Mouse (Mus musculus) heart, embryonic 11.5 days (tissue): ENCODE results near the gene 4931406P16Rik. TPM values are rescaled to one million over a fixed set of nuclear protein-coding genes. Genes with fewer than 3 reads are reported as not detected.
A peak's percentile ranks its signal among the peaks of the same experiment; 100 is the strongest.

Experiments used
- ATAC-seq: fragments of 200-750 bp; cut with Nextera tagmentation; replicated peaks from 2 replicates; pipeline ENCODE4 v1.8.0; 2017; ENCODE audit warnings: moderate library complexity; ENCODE audit not compliant: insufficient number of reproducible peaks, low FRiP score, low TSS enrichment
- H3K27ac ChIP-seq: fragments of 300-500 bp; sonication (generic); 2 replicates; pipeline ENCODE4 v1.5.1; 2014; ENCODE audit warnings: mild to moderate bottlenecking, low read depth, low read length
- H3K27me3 ChIP-seq: fragments of 300-500 bp; sonication (generic); 2 replicates; pipeline ENCODE4 v1.6.1; 2014; ENCODE audit warnings: mild to moderate bottlenecking, low read length, mixed read lengths; ENCODE audit not compliant: control insufficient read depth, insufficient read depth
- H3K36me3 ChIP-seq: fragments of 300-500 bp; sonication (generic); 2 replicates; pipeline ENCODE4 v1.6.1; 2014; ENCODE audit warnings: mild to moderate bottlenecking, low read length, moderate library complexity, mixed read lengths; ENCODE audit not compliant: control insufficient read depth, insufficient read depth
- H3K4me1 ChIP-seq: fragments of 300-500 bp; sonication (generic); 2 replicates; pipeline ENCODE4 v1.6.1; 2014; ENCODE audit warnings: low read length; ENCODE audit not compliant: control insufficient read depth, insufficient read depth
- H3K4me2 ChIP-seq: fragments of 300-500 bp; sonication (generic); 2 replicates; pipeline ENCODE4 v1.6.1; 2014; ENCODE audit warnings: mild to moderate bottlenecking, moderate library complexity
- H3K4me3 ChIP-seq: fragments of 300-500 bp; sonication (generic); 2 replicates; pipeline ENCODE4 v1.5.1; 2014; ENCODE audit warnings: low read depth, low read length
- H3K9ac ChIP-seq: fragments of 300-500 bp; sonication (generic); 2 replicates; pipeline ENCODE4 v1.6.1; 2014; ENCODE audit warnings: mild to moderate bottlenecking, low read depth, low read length, moderate library complexity
- H3K9me3 ChIP-seq: fragments of 300-500 bp; sonication (generic); replicated peaks from 2 replicates; pipeline ENCODE4 v1.6.1; 2016; ENCODE audit warnings: low read length; ENCODE audit not compliant: control insufficient read depth
- WGBS: fragments of 180-500 bp; shearing (Covaris S2); extraction: QIAGEN DNeasy Blood & Tissue Kit; methylation state at CpG from one replicate; pipeline ENCODE4 v1.1.7; 2014; ENCODE audit not compliant: insufficient replicate concordance; 5-methylcytosine and 5-hydroxymethylcytosine counted together
- polyA plus RNA-seq: library from polyadenylated mRNA; unstranded; fragments of >200 nt; fragmentation: Nextera tagmentation; extraction: Ambion mirVana; gene quantifications from 2 replicates; pipeline ENCODE4 v1.2.1, GENCODE M21; 2014

4931406P16Rik gene
- polyA plus RNA-seq, 1 experiment from 2014 or later, result 56.2 TPM

DNA sequence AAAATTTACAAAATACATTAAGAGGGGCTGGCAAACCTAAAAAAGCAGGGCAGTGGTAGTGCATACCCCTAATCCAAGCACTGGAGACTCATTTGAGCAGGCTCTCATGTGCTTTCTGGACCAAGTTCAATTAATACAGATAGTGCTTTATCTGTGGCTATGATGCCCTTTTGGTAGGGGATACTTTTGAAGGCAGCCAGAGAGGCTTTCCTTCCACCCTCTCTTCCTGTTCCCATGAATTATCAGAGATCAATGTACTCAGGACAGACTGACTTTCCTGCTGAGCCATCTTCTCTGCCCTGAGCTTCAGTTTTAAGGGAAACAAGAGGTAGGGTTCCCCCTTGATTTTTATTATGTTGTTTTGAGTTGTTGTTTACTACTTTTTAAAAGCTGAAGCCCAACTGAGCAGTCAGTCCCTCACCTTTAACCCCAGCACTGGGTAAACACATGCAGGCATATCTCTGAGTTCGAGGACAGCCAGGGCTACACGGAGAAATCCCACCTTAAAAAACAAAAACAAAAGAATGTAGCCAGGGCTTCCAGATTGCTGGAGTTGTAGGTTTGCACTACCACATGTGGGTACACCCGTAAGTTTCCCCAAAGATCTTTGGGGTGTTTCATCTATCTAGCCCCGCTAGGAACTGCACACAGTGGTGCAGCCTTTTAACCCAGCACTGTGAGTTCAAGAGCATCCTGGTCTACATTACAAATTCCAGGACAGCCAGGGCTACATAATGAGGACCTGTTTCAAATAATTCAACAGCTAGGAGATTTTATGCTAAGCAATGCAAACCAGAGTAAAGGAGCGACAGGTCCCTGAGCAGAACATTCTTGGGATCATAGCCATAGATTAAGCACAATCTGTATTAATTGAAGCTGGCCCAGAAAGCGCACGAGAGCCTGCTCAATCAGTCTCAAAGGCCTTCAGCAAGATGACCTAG, 80.3 kb downstream of the 4931406P16Rik start:
- Histone ChIP-seq H3K4me3 (peak overlapping the region; percentile 57), H3K4me1 (peaks cover 26% of the 10 kb centered on the region), H3K9me3 (no peaks in the 10 kb centered on the region), H3K4me2 (peak overlapping the region; percentile 84), H3K36me3 (peaks cover 18% of the 10 kb centered on the region), H3K9ac (peak overlapping the region; percentile 73), H3K27ac (peak overlapping the region; percentile 96), H3K27me3 (no peaks in the 10 kb centered on the region)
- no peak for ATAC-seq
- WGBS, result 41% methylated on average over 7 of the region's 7 CpGs

DNA sequence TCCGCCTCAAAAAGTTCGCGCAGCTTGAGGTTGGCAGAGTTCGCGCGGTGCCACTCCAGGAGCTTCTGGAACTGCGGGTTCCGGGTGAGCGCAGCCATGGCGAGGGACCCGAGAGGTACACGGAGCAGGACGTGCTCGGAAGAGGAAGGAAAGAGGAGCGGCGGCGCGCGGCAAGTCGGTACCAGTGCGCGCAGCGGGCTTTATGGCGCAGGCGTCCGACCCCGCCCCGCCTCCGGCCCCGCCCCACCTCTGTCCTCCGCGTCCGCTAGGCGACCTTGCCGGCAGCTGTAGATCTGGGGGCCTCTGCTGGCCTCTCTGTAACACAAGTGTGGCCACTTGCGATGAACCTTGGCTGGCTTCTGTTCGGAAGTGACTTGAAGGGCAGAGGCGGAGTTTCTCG, 83.2 kb downstream of the 4931406P16Rik start, which contains the start of gene Gpi1:
Gene Gpi1 (minus strand): TSS at position 221 of the 400 bp plus-strand sequence.
- peak within 1 kb of the TSS; percentile 92 for H3K9ac ChIP-seq
- H3K27me3 ChIP-seq, result no peaks in the 10 kb centered on the region
- no peaks in the 10 kb centered on the region for H3K9me3 ChIP-seq
- peak within 1 kb of the TSS; percentile 82 for H3K4me3 ChIP-seq
- peak within 1 kb of the TSS; percentile 87 for H3K4me2 ChIP-seq
- ATAC-seq, result peak; percentile 73
- H3K4me1 ChIP-seq, result peaks cover 51% of the 10 kb centered on the region
- H3K27ac ChIP-seq, result peak within 1 kb of the TSS; percentile 94
- WGBS, result under 1% methylated on average over 35 of the region's 39 CpGs
- peaks cover 30% of the 10 kb centered on the region for H3K36me3 ChIP-seq

DNA sequence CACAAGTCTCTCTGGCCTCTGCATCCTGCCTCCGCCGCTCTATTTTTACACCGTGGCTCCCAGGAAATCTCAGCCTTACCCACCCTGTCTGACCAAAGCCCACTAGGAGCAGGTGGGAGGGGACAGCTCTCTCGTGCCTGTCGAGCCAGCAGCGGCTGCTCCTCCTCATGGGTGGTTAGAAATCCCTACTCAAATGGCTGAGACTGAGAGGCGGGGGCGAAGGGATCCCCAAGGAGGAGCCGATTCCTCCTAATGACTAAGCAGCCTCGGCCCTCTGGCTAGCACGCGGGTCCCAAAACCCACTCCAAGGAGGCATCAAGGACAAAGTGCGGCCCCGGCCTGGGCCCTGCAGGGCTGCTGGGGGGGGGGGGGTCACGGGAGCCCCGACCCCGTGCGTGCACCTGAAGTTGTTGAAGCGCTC, 83.7 kb downstream of the 4931406P16Rik start:
- Histone ChIP-seq H3K4me1 (peaks cover 51% of the 10 kb centered on the region), H3K27me3 (no peaks in the 10 kb centered on the region), H3K4me3 (peak overlapping the region; percentile 82), H3K27ac (peak overlapping the region; percentile 94), H3K9ac (peak overlapping the region; percentile 92), H3K9me3 (no peaks in the 10 kb centered on the region), H3K36me3 (peaks cover 32% of the 10 kb centered on the region), H3K4me2 (peak overlapping the region; percentile 87)
- 1% methylated on average over 17 of the region's 19 CpGs for WGBS
- ATAC-seq, result peak; percentile 19

DNA sequence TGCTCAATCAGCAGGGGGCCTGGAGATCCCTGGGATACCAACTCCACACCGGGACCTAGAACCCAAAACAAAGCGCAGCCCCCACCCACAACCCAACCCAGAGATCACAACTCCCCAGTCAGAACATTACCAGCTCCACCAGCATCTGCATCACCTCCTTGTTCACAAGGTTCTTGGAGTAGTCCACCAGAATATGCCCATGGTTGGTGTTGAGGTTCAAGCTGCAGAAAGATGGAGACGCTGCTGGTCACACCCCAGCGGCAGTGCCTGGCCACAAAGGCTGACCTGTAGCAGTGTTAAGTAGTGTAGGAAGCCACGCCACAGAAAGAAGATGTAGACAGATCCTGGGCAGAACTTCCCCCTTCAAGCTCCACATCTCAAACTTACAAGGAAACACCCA, 84.2 kb downstream of the 4931406P16Rik start:
- Histone ChIP-seq H3K4me1 (peaks cover 51% of the 10 kb centered on the region), H3K36me3 (peaks cover 35% of the 10 kb centered on the region), H3K4me3 (peak overlapping the region; percentile 82), H3K27ac (peak overlapping the region; percentile 94), H3K9ac (peak overlapping the region; percentile 92), H3K27me3 (no peaks in the 10 kb centered on the region), H3K9me3 (no peaks in the 10 kb centered on the region), H3K4me2 (peak overlapping the region; percentile 87)
- WGBS, result 16% methylated on average over 5 of the region's 5 CpGs
- no peak for ATAC-seq

DNA sequence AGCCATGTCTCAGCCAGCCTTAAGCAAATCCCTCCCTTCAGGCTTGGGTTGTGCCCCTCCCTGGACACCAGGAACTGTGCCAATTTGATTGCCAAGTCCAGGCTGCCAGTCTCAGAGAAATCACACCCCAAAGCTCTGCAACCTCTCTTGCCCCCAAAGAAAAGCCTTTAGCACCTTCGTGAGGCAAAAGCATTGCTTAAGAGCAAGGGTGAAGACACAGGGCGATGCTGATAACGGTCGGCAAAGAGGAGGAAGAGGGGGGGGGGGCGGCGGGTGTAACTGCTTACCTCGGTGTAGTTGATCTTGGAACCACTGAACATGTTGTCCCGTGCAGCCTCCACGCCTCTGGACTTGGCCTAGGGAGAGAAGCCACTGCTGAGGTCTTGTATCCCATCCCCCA, 84.7 kb downstream of the 4931406P16Rik start:
- Histone ChIP-seq H3K9ac (peak overlapping the region; percentile 58; the same call in 1 of the 2 replicates), H3K4me2 (peak overlapping the region; percentile 87), H3K27me3 (no peaks in the 10 kb centered on the region), H3K27ac (no peak overlapping the region), H3K4me3 (peak overlapping the region; percentile 82), H3K36me3 (peaks cover 39% of the 10 kb centered on the region), H3K9me3 (no peaks in the 10 kb centered on the region), H3K4me1 (peaks cover 51% of the 10 kb centered on the region)
- WGBS, result 12% methylated on average over 7 of the region's 9 CpGs
- no peak for ATAC-seq

DNA sequence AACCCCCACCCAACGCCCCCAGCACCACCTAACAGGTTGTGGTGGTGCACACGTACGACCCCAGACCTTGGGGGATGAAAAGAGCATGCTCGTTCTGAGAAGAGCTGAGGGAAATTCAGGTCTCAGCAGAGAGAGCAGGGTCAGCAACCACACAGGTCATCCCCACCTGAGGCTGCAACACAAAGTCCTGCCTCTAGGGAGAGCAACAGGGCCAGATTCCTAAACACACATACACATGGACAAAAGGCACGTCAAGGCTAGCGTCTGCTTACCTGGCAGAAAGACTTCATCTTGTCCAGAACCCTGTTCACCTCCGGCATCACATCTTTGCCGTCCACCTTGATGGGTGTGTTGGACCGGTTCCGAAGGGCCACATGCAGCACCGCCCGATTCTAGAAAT, 86.5 kb downstream of the 4931406P16Rik start:
- peaks cover 56% of the 10 kb centered on the region for H3K36me3 ChIP-seq

DNA sequence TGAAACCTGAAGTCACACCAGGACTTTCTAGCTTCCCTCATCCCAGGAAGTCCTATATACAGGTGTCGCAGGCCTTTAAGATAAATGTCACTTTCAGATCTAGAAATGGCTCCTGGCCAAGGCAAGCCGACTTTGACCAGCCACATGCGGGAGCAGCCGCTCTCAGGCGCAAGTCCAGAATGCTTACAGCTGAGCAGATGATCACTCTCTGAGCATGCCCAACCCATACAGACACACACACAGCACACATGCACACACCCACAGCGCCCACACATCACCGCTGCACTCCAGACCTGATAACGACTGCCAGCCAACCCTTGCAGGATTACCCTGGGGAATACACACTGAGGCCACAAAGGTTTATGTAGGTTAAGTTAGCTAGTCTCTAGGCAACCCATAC, 87.3 kb downstream of the 4931406P16Rik start:
- Histone ChIP-seq H3K9ac (peak overlapping the region; percentile 17; the same call in 1 of the 2 replicates), H3K4me2 (peak overlapping the region; percentile 38), H3K9me3 (no peaks in the 10 kb centered on the region), H3K36me3 (peaks cover 64% of the 10 kb centered on the region), H3K4me3 (0 out of 2 replicates have a peak overlapping the region, but pooled peaks have one; percentile 8), H3K27ac (no peak overlapping the region), H3K4me1 (peaks cover 41% of the 10 kb centered on the region), H3K27me3 (no peaks in the 10 kb centered on the region)
- ATAC-seq, result no peak
- 78% methylated on average over 8 of the region's 8 CpGs for WGBS

More for the DNA sequence above, 86.5 kb downstream of the 4931406P16Rik start:
- Histone ChIP-seq H3K27ac (no peak overlapping the region), H3K4me2 (peak overlapping the region; percentile 87; the same call in 1 of the 2 replicates), H3K4me3 (peak overlapping the region; percentile 82; the same call in 1 of the 2 replicates), H3K27me3 (no peaks in the 10 kb centered on the region), H3K9ac (no peak overlapping the region), H3K9me3 (no peaks in the 10 kb centered on the region), H3K4me1 (peaks cover 41% of the 10 kb centered on the region)
- no peak for ATAC-seq
- 87% methylated on average over 12 of the region's 12 CpGs for WGBS

DNA sequence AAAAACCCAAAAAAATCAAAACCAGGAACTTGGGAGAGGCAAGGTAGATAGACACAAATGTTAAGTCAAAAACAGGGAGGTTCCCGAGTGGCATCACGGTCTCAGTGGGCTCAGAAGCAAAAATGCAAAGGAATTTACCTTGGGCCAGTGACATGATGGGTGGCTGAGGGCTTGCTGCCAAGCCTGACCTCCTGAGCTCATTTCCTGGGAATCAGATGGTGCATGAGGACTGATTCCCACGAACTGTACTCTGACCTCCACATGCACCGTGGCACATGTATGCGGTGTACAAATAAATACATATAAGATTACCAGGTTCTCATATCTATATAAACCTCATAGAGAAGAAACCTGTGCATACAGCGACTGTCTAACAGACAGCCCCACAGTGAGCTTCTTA, 89.0 kb downstream of the 4931406P16Rik start:
- no peak overlapping the region for H3K9ac ChIP-seq
- peaks cover 37% of the 10 kb centered on the region for H3K4me1 ChIP-seq
- ATAC-seq, result no peak
- H3K4me3 ChIP-seq, result no peak overlapping the region
- no peak overlapping the region for H3K4me2 ChIP-seq
- WGBS, result 89% methylated on average over 6 of the region's 6 CpGs
- H3K36me3 ChIP-seq, result peaks cover 74% of the 10 kb centered on the region
- no peaks in the 10 kb centered on the region for H3K9me3 ChIP-seq
- no peak overlapping the region for H3K27ac ChIP-seq
- no peaks in the 10 kb centered on the region for H3K27me3 ChIP-seq
